Mouse (Mus musculus) limb, embryonic 13.5 days (tissue): ENCODE data around the gene Col5a1. TPM values are rescaled to one million over a fixed set of nuclear protein-coding genes. Genes with fewer than 3 reads are reported as not detected.

ENCODE experiments used
- ATAC-seq: fragments of 200-750 bp; cut with Nextera tagmentation; 2 replicates; pipeline ENCODE4 v1.8.0; 2017; ENCODE audit warnings: low read depth, moderate number of reproducible peaks, moderate TSS enrichment; ENCODE audit not compliant: low FRiP score
- H3K27ac ChIP-seq: fragments of 300-500 bp; sonication (generic); 2 replicates; pipeline ENCODE4 v1.5.1; 2015; ENCODE audit warnings: inconsistent platforms, mild to moderate bottlenecking, moderate library complexity
- H3K27me3 ChIP-seq: fragments of 300-500 bp; sonication (generic); 2 replicates; pipeline ENCODE4 v1.6.1; 2015; ENCODE audit warnings: mild to moderate bottlenecking, inconsistent platforms
- H3K36me3 ChIP-seq: fragments of 300-500 bp; sonication (generic); 2 replicates; pipeline ENCODE4 v1.6.1; 2015; ENCODE audit warnings: inconsistent platforms, mild to moderate bottlenecking, moderate library complexity
- H3K4me1 ChIP-seq: fragments of 300-500 bp; sonication (generic); 2 replicates; pipeline ENCODE4 v1.6.1; 2015; ENCODE audit warnings: inconsistent platforms
- H3K4me2 ChIP-seq: fragments of 300-500 bp; sonication (generic); replicated peaks from 2 replicates; pipeline ENCODE4 v1.6.1; 2015; ENCODE audit warnings: inconsistent platforms, mild to moderate bottlenecking, moderate library complexity
- H3K4me3 ChIP-seq: fragments of 300-500 bp; sonication (generic); 2 replicates; pipeline ENCODE4 v1.5.1; 2015; ENCODE audit warnings: moderate library complexity, mild to moderate bottlenecking, inconsistent platforms
- H3K9ac ChIP-seq: fragments of 300-500 bp; sonication (generic); 2 replicates; pipeline ENCODE4 v1.6.1; 2015; ENCODE audit warnings: mild to moderate bottlenecking, inconsistent platforms
- H3K9me3 ChIP-seq: fragments of 300-500 bp; sonication (generic); 2 replicates; pipeline ENCODE4 v1.6.1; 2016; ENCODE audit warnings: inconsistent platforms
- WGBS: fragments of 180-500 bp; shearing (Covaris S2); methylation state at CpG from one replicate; pipeline ENCODE4 v1.1.7; 2015; 5-methylcytosine and 5-hydroxymethylcytosine counted together
- polyA plus RNA-seq: library from polyadenylated mRNA; unstranded; fragments of >200 nt; fragmentation: Nextera tagmentation; extraction: Ambion mirVana; gene quantifications from 2 replicates; pipeline ENCODE4 v1.2.1, GENCODE M21; 2015

The Col5a1 gene
- polyA plus RNA-seq, 1 experiment from 2014 or later: 128 TPM

DNA sequence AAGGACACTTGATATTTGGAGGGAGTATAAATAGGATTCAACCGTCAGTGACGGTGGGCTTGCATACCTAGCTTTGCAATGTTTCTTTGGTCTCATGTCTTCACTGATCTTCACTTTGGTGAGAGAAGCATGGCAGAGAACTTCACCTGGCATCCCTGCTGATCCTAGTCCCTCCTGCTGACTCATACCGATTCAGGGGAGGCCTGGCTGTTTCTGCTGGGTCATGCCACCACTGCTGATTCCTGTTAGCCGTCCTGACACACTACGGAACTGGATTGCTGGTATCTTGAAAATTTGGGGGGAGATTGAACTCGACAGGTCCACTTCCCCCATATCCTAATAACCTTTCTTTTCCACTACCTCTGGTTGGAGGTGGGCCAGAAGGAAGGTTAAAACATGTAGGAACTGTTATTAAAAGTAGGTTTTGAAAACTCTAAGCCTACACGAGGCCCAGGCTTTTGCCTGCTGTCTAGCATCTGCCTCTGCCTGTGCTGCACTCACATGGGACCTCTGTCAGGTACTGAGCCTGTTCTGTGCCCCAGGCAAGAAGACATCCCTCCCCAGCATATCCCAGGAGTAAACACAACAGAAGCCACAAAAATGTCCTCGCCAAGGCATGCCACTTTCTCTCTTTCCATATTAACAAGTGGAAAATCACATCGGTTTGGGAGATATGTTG is 158.8 kb downstream of the Col5a1 start:
- 77% methylated on average over 9 of the region's 9 CpGs for WGBS
- no peak overlapping the region for H3K27ac ChIP-seq

DNA sequence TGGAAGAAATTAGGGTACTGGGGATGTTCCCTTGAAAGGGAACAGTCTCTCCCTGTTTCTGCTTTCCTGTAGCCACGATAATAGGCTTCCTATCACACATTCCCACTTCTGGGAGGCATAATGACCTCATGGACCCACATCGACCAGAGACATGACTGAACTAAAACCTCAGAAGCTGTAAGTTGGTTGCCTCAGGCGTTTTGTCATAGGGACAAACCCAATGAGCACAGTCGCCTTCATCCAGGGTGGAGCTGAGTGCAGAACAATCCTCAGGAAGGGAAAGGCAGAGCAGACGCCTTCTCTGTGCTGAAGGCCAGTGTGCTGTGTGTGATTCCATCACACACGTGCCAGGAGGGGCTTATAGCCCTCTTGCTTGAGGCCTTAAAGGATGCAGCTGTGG is 160.1 kb downstream of the Col5a1 start:
- 67% methylated on average over 6 of the region's 6 CpGs for WGBS
- no peak for ATAC-seq

More for the DNA sequence above, 158.8 kb downstream of the Col5a1 start:
- no peak overlapping the region for H3K4me3 ChIP-seq
- no peak overlapping the region for H3K9ac ChIP-seq
- no peaks in the 10 kb centered on the region for H3K27me3 ChIP-seq
- H3K4me1 ChIP-seq: peaks cover 8% of the 10 kb centered on the region; the same call in 1 of the 2 replicates
- H3K36me3 ChIP-seq: peaks cover 3% of the 10 kb centered on the region; the same call in 1 of the 2 replicates
- H3K4me2 ChIP-seq: no peak overlapping the region
- no peaks in the 10 kb centered on the region for H3K9me3 ChIP-seq
- ATAC-seq: no peak

DNA sequence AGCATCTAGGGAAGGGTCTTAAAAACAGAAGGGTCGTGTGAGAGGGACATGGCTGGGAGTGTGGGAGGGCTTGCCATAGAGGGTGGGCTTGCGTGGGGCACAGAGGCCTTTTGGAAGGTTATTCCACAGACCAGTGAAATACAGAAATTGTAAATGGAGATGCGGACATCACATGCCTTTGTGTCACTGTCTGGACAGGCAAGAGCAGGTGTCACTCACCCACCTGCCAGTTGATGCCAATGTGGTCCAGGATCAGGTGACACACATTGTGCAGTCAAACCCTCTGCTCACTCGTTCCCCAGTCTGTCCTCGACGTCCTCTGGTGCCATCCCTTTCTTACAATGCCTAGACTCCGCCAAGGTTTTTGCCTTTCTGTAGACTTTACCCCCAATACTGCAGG is 160.9 kb downstream of the Col5a1 start:
- 78% methylated on average over 7 of the region's 7 CpGs for WGBS
- no peak for ATAC-seq
- Histone ChIP-seq H3K36me3 (no peaks in the 10 kb centered on the region), H3K9me3 (no peaks in the 10 kb centered on the region), H3K27me3 (no peaks in the 10 kb centered on the region), H3K4me2 (no peak overlapping the region), H3K9ac (no peak overlapping the region), H3K4me3 (no peak overlapping the region), H3K4me1 (peaks cover 8% of the 10 kb centered on the region; the same call in 1 of the 2 replicates), H3K27ac (no peak overlapping the region)

More for the DNA sequence above, 160.1 kb downstream of the Col5a1 start:
- H3K27ac ChIP-seq: no peak overlapping the region
- H3K27me3 ChIP-seq: no peaks in the 10 kb centered on the region
- peaks cover 8% of the 10 kb centered on the region; the same call in 1 of the 2 replicates for H3K4me1 ChIP-seq
- no peaks in the 10 kb centered on the region for H3K9me3 ChIP-seq
- no peak overlapping the region for H3K4me2 ChIP-seq
- H3K36me3 ChIP-seq: no peaks in the 10 kb centered on the region
- no peak overlapping the region for H3K9ac ChIP-seq
- no peak overlapping the region for H3K4me3 ChIP-seq

DNA sequence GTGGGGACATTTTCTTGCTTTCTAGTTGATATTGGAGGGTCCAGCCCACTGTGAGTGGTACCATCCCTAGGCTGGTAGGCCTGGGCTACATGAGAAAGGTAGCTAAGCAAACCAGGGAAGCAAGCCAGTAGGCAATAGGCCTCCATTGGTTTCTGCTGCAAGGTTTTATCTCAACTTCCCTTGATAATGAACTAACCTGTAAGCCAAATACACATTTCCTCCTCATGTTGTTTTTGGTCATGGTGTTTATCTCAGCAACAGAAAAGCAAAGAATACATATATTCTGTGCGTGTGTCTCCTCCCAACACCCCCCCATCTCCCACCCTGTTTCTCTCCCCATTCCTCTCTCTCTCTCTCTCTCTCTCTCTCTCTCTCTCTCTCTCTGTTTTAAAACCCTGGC is 173.7 kb downstream of the Col5a1 start:
- no peaks in the 10 kb centered on the region for H3K36me3 ChIP-seq
- no peaks in the 10 kb centered on the region for H3K27me3 ChIP-seq
- no peak overlapping the region for H3K4me3 ChIP-seq
- no peak overlapping the region for H3K4me2 ChIP-seq
- WGBS: 100% methylated on average over 1 of the region's 1 CpGs
- no peaks in the 10 kb centered on the region for H3K4me1 ChIP-seq
- no peaks in the 10 kb centered on the region for H3K9me3 ChIP-seq
- no peak overlapping the region for H3K27ac ChIP-seq
- H3K9ac ChIP-seq: no peak overlapping the region
- ATAC-seq: no peak

DNA sequence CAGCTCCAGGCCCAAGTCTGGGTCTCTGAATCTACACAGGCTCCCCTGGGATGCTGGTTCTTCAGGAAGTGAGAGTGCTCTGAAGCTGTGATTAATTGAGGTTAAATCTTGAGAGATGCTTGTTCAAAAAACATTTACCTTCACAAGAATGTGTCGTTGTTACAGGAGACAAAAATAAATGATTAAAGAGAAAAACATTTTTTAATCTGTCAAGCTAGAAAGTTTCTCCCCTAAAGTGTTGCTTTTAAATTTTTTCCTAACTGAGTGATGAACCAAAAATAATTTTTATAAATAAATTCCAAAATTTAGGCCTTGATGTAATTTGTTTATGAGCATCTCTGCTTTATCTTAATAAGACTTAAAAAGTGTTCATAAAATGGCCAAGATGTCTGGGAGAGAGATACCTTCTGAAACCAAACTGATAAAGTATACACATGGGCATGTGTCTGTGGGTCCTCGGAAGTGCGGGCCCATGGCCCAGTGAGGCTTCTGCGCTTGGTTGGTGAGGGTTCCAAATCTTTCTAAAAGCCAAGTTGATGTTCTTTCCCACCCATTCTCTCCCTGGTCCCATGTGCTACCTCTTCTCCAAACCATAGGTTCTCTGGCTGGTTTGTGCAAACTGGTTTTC is 177.6 kb downstream of the Col5a1 start:
- no peak overlapping the region for H3K27ac ChIP-seq
- WGBS: 84% methylated on average over 4 of the region's 4 CpGs
- ATAC-seq: no peak

DNA sequence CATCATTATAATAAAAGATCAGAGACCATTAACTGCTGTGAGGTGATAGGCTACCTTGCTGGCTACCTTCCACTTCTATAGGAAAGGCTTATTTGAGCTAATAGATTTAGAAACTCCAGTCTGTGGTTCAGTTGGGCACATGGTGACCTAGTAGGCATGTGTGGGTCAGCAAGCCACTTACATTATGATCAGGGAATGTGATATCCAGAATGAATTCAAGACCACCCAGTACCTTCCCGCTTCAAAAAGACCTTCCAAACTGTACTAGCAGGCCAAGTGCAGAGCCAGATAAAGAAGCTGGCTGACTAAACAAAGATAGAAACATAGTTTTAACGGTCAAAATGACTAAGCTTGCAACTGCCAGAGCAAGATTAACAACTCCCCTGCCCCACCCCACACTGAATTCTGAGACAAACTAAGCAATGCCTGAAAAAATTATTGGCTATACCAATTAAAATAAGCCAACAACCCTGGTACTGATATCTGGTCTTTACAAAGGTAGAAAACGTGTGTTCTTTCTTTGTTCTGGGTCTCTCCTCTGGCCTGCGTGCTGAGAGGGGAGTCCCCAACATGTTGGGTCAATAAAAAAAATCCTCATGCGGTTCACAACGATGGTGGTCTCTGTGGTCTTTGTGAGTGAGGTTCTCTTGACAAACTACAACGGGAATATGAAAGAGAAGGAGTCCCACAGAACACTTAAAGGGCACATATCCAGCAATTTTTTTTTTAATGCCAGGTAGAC is 178.3 kb downstream of the Col5a1 start:
- no peak overlapping the region for H3K9ac ChIP-seq
- no peaks in the 10 kb centered on the region for H3K9me3 ChIP-seq
- no peak for ATAC-seq
- H3K4me2 ChIP-seq: no peak overlapping the region
- no peaks in the 10 kb centered on the region for H3K36me3 ChIP-seq
- H3K4me1 ChIP-seq: peaks cover 10% of the 10 kb centered on the region; the same call in 1 of the 2 replicates
- WGBS: 75% methylated on average over 7 of the region's 7 CpGs
- H3K4me3 ChIP-seq: no peak overlapping the region
- no peak overlapping the region for H3K27ac ChIP-seq
- H3K27me3 ChIP-seq: no peaks in the 10 kb centered on the region

More for the DNA sequence above, 177.6 kb downstream of the Col5a1 start:
- no peak overlapping the region for H3K9ac ChIP-seq
- no peaks in the 10 kb centered on the region for H3K27me3 ChIP-seq
- H3K4me3 ChIP-seq: no peak overlapping the region
- H3K9me3 ChIP-seq: no peaks in the 10 kb centered on the region
- no peaks in the 10 kb centered on the region for H3K36me3 ChIP-seq
- H3K4me2 ChIP-seq: no peak overlapping the region
- H3K4me1 ChIP-seq: peaks cover 10% of the 10 kb centered on the region; the same call in 1 of the 2 replicates

DNA sequence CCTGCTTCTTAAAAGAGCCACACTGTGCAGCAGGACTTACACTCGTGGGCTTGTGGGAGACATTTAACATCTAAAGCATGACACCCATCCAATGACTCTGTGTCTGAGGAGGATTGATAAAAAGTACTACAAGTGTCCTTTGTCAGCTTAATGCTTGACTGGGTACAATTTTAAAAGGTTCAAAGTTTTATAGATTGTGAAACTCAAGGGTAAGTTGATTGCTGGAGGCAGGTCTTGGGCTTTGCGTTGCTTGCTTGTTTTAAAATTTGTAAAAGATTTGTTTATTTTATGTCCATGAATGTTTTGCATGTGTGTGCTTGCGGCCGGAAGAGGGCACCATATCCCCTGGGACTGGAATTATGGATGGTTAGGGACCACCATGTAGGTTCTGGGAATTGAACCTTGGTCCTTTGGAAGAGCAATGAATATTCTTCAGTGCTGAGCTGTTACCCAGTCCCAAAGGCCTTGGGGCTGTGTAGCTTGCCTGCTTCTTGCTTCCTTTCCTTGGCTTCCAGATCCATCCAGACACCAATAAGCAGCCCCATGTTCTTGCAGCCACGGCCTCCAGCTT is 178.9 kb downstream of the Col5a1 start:
- Histone ChIP-seq H3K27me3 (no peaks in the 10 kb centered on the region), H3K4me2 (no peak overlapping the region), H3K4me1 (peaks cover 10% of the 10 kb centered on the region; the same call in 1 of the 2 replicates), H3K9ac (no peak overlapping the region), H3K36me3 (no peaks in the 10 kb centered on the region), H3K27ac (no peak overlapping the region), H3K4me3 (no peak overlapping the region), H3K9me3 (no peaks in the 10 kb centered on the region)
- 83% methylated on average over 5 of the region's 5 CpGs for WGBS
- no peak for ATAC-seq

DNA sequence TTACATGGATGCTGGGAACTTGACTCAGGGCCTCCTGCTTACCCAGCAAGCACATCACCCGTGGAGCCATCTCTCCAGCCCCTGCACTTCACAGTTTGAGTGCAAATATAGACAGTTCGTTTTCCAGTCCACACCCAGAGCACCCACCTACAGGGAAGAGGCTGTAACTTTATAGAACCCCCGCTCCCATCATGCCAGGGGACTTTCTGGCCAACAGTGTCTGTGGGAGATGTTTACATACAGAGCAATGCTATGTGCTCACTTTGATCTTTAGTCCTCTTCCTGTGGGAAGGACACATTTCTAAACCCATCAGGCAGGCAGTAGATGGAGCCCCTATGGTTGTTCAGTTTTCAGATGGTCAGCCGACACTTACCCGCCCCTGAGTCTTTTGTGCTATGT is 180.5 kb downstream of the Col5a1 start:
- 70% methylated on average over 5 of the region's 5 CpGs for WGBS
- no peaks in the 10 kb centered on the region for H3K27me3 ChIP-seq
- H3K27ac ChIP-seq: no peak overlapping the region; the same call in 1 of the 2 replicates
- no peaks in the 10 kb centered on the region for H3K9me3 ChIP-seq
- no peak overlapping the region for H3K9ac ChIP-seq
- no peaks in the 10 kb centered on the region for H3K36me3 ChIP-seq
- H3K4me1 ChIP-seq: peaks cover 10% of the 10 kb centered on the region; the same call in 1 of the 2 replicates
- no peak for ATAC-seq
- no peak overlapping the region for H3K4me2 ChIP-seq
- no peak overlapping the region for H3K4me3 ChIP-seq

DNA sequence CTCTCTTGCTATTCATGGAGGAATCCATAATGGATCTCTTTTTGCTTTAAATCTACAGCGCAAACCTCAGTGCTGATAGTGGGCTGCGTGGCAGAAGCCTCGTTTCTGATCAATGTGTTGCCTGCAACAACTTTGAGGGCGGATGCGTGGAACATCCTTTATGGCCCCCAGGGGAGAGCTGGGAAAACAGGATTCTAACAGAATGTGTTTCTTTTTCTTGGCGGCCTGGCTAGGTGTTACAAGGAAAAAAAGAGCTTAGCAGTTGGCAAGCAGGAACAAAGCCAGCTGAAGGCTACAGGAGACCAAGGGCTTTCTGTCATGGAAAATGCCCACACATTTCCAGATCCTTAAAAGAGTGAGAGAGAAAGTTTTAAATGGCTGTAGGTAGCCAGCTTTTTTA is 180.9 kb downstream of the Col5a1 start:
- Histone ChIP-seq H3K27ac (peak overlapping the region; percentile 22; the same call in 1 of the 2 replicates), H3K9ac (no peak overlapping the region), H3K4me1 (peaks cover 10% of the 10 kb centered on the region; the same call in 1 of the 2 replicates), H3K27me3 (no peaks in the 10 kb centered on the region), H3K4me2 (no peak overlapping the region), H3K36me3 (no peaks in the 10 kb centered on the region), H3K9me3 (no peaks in the 10 kb centered on the region), H3K4me3 (no peak overlapping the region)
- no peak for ATAC-seq
- 53% methylated on average over 6 of the region's 6 CpGs for WGBS

DNA sequence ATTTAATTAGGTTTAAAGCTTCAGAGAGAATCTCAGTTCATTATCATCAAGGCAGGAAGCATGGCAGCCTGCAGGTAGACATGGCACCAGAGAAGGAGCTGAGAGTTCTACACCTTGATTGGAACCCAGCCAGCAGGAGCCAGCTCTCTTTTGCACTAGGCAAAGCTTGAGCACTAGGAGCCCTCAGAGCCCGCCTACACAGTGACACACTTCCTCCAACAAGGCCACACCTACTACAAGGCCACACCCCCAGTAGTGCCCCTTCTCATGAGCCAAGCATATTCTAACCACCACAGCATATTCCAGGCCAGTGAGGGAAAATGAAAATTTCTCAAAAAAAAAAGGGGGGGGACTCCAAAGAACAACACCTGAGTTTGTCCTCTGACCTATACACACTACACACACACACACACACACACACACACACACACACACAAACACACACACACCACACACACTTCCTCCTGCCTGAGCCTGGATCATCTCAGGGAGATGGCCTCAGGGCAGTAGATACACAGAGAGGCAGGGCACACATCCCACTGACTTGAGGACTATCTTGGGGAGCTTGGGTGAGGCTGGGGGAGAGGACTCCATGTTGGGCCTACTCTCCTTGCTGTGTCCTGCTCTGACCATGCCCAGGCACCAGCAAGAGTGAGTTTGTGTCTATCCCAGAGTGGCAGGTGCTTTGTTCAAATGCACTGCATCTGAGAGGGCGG is 181.8 kb downstream of the Col5a1 start:
- Histone ChIP-seq H3K36me3 (no peaks in the 10 kb centered on the region), H3K27me3 (no peaks in the 10 kb centered on the region), H3K27ac (peak overlapping the region; percentile 22; the same call in 1 of the 2 replicates), H3K4me2 (no peak overlapping the region), H3K4me3 (no peak overlapping the region), H3K9me3 (no peaks in the 10 kb centered on the region), H3K9ac (no peak overlapping the region), H3K4me1 (peaks cover 10% of the 10 kb centered on the region; the same call in 1 of the 2 replicates)
- 90% methylated on average over 2 of the region's 2 CpGs for WGBS
- ATAC-seq: no peak

DNA sequence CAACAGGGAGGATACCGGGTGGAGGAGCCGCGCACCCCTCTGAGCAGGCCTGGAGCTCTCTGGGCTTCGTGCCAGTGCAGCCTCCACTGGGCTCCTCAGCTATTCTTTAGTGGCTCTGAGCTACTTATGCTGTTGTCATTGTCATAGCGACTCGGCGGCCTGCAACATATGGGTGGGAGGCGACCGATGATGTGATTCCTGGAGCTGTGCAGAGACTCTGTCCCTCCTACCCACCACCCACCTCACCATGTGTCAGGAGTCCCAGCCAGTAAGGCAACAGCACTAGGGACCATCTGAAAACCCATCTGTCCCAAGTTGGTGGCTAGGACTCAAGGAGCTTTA is 182.3 kb downstream of the Col5a1 start:
- Histone ChIP-seq H3K9ac (no peak overlapping the region), H3K4me1 (peaks cover 10% of the 10 kb centered on the region; the same call in 1 of the 2 replicates), H3K4me2 (no peak overlapping the region), H3K4me3 (no peak overlapping the region), H3K27ac (no peak overlapping the region), H3K27me3 (no peaks in the 10 kb centered on the region), H3K36me3 (no peaks in the 10 kb centered on the region), H3K9me3 (no peaks in the 10 kb centered on the region)
- no peak for ATAC-seq
- WGBS: 92% methylated on average over 9 of the region's 9 CpGs
